Mouse (Mus musculus) gastrocnemius, postnatal 25 days (tissue): ENCODE results near the gene Dhh. TPM values are rescaled to one million over a fixed set of nuclear protein-coding genes. Genes with fewer than 3 reads are reported as not detected.
A peak's percentile ranks its signal among the peaks of the same experiment; 100 is the strongest.

Experiments
- DNase-seq: peaks from one replicate; pipeline ENCODE4 v3.0.0; 2022
- total RNA-seq, 2 experiments: library from RNA; stranded (reverse); gene quantifications; 1 replicate in 1 of 2; 2 replicates in 1 of 2; pipeline ENCODE4 v1.2.3; 2021

Dhh gene
- total RNA-seq, 2 experiments from 2014 or later, result 1.2 to 2.3 TPM

DNA sequence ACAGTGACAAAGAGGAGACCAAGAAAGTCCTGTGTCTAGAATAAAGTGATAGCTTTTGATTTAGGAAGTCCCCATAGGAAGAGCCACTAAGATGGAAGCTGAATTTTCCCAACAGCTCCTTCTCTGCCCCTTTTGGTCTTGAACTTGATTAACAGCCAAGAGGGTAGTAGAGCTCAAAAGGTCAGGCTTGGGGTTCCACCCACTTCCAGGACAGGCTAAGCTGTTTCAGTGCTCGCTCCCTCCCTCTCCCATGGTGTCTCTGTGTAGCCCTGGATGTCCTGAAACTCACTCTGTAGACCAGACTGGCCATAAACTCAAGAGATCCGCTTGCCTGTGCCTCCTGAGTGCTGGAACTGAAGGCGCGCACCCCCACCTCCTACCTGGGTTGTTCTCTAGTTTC, 17.7 kb upstream of the Dhh start:
- no peak for DNase-seq

DNA sequence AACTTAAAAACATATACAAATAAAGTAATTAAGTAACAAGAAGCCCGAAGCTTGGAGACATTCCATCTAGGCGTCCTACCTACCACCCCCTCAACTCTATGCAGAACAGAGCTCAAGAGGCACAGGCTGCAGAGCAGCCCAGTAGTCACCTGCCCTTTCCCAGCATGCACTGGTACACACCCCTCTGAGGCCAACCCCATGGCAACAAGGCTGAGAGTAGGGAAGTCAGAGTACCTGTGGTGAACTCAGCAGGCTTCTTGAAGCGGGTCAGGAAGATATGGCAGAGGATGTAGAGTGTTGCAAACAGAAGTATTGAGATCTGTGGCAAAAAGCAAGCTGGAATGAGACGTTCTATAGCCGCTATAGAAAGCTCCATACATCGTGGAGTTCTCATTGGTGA, 16.6 kb upstream of the Dhh start:
- no peak for DNase-seq

DNA sequence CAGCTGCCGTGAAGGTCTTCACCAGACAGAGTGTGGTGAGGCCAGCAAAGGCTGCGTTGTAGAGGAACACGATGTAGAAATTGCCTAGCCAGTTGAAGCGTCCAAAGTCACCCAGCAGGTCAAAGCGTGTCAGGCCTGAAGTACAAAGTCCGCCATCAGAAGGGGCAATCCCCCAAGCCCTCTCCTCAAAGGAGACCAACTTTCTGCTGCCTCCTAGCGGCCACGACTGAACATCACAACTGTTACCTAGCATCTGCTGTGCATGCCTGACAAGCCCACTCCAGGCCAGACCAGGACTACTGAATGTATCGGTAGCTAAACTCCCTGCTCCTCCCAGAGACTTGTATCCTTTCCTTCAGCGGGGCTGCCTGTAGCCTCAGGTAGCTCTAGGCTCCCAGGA, 6.4 kb upstream of the Dhh start:
- no peak for DNase-seq

DNA sequence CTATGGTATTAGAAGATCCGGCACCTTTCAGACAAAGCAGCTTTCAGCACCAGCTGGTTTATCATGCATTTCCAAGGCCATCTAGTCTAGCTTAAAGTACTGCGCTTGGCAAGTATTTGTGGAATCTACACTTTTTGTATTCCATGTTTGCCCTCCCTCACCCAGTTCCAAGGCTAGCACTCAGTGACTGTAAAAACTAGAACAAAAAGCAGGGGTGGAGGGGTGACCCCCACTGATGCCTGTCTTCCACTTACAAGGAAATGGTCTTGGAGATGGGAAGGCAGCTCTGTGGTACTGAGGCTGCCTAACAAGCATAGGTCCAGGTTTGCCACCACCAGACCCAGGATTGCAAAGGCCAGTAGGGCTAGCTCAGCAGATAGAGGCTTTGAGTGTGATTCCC, 4.3 kb upstream of the Dhh start:
- DNase-seq, result no peak

DNA sequence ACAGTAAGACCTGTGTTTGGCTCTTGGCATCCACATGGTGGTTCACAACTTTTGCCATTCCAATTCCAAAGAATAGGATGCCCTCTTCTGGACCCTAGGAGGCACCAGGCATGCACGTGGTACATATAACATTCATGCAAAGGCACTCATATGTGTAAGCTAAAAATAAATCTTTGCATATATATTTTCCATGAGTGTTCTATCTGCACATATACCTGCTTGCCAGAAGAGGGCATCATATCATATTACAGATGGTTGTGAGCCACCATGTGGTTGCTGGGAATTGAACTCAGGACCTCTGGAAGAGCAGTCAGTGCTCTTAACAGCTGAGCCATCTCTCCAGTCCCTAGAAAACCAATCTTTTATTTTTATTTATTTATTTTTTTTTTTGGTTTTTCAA, 3.2 kb upstream of the Dhh start:
- no peak for DNase-seq

DNA sequence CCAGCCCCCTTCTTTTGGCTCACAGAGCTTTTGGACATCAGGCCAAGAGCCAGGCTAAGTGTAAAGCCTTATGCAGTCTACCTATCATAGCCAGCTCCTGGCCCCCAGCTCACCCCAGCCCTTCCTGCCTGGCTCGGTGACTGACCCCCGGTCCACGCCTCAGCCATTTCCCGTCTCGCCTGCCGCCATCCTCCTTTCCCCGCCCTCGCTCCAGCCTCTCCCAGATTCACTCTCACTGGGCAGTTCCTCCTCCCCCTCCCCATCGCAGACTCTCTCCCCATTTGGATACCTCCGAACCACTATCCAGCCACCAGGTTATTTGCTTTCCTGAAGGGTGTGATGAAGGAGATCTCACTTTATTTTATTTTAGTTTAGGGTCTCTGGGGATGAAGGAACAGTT, 845 bp downstream of the Dhh start:
- no peak for DNase-seq

DNA sequence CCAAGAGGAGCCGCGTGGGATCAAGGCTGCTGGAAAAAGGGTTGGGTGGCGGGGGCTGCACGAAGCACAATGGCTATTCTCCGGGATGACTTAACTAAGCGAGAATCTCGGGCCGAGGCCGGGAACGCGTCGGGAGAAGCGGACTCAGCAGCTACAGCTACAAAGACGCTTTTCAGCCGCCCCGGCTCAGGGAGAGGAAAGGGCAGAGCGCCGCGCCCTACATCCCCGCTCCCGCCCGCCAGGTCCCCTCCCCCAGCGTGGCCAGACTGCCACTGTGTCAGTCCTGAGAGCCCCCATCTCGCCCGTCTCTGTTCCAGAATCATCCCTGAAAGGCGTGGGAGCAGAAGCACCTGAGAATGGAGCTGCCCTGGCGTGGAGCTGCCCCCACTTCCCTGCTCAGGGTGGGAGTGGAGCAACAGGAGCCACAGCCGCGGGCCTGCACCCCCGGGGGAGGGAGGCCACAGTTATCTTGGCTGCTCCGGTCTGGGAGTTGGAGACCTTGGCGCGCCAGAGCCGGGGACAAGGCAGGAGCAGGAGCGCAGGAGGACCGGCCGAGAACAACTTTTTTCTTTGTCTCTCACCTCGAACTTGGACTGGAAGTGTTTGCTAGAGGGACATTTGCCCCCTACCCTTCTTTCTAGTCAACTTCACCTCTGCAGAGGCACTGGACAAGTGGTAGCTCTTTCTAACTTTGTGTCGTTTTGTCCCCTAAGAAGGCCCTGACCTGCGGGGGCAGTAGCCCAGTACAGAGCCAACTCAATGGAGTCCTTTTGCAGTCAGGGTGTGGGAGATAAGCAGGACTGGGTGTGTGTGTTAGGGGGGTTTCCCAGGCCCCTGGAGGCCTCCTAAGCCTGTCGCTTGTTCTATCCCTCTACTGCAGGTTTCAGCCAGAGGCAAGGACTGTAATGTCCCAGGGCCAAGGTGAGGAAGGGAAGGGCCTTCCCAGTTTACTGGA, 2.4 kb downstream of the Dhh start:
- DNase-seq, result no peak

DNA sequence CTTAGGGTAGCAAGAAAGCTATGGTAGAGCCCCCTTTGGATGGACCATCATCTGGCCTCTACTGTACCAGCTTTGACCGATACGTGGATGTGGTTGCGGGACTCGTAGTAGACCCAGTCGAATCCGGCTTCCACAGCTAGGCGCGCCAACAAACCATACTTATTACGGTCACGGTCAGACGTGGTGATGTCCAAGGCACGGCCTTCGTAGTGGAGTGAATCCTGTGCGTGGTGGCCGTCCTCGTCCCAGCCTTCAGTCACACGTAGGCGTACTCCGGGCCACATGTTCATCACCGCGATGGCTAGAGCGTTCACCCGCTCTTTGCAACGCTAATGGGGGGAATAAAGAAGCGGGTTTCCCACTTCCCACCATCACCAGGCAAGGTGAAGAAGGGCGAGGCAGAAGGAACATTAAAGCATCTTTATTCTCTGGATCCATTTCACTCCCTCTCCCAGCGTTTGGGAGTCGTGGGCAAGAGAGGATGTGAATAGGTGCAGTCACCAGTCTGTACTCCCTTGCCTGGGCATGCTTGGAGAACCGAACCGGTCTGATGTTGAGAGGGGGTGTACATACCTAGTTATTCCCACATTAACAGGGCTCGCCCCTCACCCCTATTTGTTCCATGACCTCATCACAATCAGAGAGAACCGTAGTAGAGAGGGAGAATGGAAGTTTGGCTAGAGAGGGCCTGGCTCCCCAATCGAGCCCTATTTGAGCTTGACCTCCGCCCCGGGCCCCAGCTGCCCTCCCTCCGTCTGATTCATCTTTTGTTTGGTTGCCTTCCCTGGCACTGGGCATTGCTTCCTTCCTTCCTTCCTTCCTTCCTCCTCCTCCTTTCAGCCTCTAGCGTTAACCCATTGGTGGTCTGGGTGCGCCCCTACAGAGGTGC, 3.4 kb downstream of the Dhh start:
- DNase-seq, result no peak

DNA sequence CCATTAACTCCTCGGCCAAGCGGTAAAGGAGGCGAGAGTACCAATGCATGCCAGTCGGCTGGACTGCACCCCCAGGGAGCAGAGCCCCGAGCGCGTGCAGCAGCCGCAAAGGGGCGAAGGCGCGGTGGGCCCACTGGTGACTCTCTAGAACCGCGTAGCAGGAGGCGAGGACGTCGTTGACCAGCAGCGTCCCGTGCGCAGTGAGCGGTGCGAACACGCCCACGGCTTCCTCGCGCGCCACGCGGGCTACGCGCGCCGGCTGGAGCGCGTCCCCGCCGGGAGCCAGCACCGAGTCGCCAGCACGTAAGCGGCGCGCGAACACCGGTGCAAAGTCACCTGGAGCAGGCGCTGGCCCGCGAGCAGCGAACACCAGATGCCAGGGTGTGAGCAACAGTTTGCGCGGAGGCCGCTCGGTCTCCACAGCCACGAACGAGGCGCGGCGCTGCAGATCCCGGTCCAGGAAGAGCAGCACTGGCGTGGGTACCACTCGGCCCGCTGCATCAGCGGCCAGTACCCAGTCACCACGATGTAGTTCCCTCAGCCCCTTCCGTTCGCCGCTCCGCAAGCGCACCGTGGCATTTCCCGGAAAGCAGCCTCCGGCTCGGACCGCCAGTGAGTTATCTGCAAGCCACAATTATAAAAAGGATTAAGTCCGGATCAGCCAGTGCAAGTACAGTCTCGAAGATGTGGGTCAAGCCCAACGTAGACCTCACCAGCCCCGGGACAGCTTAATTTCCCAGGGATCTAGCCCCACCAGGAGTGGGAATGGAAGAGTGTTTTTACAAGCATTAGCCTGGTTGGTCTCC, 4.2 kb downstream of the Dhh start, which contains the start of gene Rhebl1:
Gene Rhebl1, minus strand, starts transcription at position 601 of the 806 bp plus-strand sequence.
- DNase-seq, result no peak

DNA sequence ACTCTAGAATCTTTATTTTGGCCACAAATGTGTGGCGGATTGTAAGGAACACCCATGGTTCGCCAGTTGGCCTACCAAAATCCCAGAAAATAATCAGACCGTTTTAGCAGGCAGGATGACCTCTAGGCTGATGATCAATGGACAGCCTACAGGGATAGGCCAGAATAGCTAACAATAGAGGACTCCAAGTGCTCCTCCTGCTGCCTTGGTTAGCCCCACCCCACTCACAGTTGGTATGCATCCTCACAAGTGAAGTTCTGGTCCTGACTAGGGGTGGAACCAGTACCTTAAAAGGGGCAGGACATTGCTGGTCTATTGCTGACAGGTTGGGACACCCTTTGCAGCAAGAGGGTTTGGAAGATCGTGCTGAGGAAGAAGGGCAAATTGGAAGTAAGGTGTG, 5.3 kb downstream of the Dhh start:
- no peak for DNase-seq

DNA sequence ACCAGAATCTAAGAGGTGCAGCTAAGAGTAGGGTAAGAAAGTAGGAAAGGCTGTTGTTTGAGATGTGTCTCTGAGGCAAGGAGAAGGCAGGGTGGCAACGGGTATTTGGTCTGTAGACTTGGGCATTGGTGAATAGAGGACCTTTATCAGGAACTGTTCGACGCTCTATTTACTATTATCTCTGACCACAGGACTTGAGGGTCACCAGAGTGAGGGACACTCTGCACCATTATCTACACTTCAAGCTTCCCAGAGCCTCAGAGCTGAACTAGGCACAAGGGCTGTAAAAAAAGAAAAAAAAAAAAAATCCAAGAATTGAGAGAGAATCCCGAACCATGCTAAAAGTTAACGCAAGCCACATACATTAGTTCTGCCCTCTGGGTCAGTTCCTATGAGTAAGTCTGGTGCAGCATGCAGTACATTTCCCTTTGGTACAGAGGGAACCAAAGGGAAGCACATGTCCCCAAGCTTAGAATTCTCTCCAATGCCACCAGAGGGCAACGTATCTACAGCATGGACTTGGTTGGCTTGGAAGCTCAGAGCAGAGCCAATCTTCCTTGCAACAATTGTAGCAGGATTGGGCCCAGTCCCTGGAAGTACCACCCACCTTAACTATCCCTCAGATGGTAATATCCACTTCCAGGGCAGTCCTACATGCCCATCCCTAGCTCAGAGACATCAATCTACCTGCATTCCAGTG, 6.3 kb downstream of the Dhh start:
- peak; percentile 28 for DNase-seq

DNA sequence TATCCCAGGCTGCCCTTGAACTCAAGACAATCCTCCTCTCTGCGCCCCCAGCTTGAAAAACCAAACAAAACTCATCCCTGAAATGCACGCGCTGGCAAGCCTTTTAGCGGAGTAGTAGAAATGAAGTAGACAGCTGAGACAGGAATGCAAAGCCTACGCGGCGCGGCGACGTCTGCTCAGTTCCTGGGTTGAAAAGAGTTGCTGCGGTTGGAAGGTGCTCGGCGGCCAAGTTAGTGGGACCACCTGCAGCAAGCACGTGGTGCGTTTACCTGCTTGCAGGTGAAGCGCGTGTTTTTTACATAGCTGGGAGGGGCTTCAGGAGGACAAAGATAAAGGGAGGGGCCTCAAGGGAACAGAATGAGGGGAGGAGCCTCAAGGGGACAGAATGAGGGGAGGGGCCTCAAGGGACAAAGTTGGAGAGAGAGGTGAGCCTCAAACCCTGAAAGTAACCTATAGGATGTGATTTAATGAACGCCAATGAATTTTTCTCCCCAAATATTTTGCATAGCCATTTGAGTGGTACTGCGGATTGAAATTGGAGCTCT, 7.1 kb downstream of the Dhh start:
- DNase-seq, result no peak

DNA sequence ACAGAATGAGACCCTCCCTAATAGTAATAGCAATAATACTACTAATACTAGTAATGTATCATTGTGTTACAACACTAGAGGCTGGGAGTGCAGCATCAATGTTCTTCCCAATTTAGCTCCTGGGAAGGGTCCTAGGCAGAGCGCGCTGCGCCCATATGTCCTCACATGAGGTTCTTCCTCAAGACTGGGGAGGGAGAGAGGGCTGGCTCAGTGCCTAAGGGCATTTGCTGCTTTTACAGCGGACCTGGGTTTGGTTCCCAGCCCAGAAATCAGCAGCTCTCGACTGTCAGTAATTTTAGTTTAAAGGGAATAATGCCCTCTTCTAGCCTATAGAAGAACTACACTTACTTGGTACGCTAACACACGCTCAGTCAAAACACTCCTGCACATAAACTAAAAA, 10.8 kb downstream of the Dhh start:
- DNase-seq, result no peak

DNA sequence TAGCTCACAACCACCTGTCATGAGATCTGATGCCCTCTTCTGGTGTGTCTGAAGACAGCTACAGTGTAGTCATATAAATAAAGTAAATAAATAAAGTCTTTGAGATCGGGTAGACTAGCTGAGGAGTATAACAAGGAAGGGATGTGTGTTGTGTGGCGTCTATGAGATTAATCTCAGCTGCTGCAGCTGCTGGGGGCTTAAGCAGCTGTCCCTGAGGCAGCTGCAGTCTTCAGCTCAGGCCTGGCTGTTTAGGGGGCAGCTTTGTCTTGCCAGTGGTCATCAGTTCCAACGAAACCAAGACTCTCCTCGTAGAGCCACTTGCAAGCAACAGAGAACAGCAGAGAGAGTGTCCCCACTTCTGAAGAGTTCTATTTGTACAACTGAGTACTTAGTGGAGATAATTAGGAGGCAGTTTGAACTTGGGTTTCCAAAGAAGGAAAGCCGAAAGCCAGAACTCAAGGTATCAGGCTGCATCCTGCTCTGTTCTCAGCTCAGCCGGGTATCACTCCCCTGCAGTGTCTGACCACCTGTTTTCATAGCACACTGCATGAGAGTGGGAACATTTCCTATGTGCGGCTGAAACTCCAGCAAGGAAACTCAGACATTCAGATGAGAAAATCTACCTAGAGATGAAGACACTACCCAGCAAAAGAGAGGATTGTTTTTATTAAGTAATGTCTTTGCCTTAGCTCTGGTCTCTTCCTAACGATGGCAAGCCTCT, 11.5 kb downstream of the Dhh start:
- DNase-seq, result no peak

DNA sequence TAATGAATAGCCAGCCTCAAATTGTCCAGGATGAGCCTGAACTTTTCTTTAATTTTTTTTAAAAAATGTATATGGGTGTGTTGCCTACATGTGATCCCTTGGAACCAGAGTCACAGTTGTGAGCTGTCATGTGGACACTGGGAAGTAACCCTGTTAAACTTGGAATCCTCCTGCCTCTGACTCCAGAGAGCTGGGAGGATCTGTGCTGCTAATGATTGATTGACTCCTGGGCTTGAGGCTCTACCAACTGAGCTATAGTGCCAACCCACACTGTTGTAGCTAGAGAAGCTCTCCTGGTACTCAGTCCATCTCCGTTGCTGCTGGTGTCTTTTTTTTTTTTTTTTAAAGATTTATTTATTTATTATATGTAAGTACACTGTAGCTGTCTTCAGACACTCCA, 14.2 kb downstream of the Dhh start:
- DNase-seq, result no peak

DNA sequence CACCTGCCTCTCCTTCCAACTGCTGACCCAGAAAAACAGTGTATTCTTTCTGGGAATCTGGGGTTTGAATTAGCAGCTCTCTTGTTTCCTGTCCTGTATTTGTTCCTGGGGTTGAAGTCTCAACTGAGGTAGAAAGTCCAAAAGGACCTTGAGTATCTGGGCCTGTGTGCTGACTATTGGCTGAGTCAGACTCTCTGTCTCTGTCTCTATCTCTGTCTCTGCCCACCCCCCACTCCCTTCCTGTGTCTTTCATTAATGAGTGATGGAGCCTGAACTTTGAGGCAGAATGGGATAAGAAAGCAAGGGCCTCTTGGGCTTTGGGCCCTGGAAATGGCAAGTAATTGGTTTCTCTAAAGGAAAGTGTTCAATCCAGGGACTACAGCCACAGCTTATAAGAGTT, 14.7 kb downstream of the Dhh start:
- DNase-seq, result no peak

DNA sequence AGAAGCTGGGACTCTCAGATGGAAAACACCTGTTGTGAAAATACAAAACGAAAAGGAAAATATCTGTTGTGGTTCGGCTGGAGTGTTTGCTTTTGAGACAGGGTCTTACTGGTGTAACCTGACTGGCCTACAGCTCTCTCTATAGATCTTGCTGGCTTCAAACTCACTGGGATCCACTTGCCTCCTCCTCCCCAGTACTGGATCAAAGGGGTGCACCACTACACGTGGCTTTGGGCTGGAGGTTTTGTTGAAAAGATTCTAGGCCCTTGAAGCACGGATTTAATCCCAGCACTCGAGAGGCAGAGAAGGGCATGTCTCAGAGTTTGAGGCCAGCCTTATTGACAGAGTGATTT, 16.7 kb downstream of the Dhh start:
- DNase-seq, result no peak

DNA sequence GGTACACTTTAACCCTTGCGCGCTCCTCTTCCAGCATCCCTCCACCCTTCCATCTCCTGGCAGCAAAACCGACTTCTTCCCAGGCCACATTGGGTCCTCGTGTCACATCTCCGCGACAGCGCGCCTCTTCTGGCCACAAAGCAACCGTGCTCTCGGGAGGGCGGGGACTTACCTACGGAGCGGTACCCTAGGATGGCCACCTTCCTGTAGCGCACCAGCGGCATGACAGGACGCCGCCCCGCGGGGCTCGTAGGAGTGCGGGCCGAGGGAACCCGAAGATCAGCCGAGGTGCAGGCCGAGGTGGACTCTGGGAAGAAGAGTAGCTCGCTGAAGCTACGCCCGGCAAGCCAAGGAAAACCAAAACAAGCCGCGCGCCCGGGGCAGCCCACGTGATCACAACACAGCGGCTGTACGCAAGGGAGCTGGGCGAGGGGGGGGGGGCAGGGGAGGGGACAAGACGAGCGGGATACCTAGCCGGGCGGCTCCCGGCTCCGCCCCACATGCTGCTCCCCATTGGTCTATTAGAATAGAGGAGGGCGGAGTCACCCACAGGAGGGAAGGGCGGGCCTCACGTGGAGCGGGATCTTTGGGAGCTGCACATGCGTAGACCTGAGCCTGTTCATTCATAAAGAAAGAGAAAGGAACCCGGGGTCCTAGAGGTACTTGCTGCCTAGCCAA, 17.2 kb downstream of the Dhh start:
- peak; percentile 93 for DNase-seq

DNA sequence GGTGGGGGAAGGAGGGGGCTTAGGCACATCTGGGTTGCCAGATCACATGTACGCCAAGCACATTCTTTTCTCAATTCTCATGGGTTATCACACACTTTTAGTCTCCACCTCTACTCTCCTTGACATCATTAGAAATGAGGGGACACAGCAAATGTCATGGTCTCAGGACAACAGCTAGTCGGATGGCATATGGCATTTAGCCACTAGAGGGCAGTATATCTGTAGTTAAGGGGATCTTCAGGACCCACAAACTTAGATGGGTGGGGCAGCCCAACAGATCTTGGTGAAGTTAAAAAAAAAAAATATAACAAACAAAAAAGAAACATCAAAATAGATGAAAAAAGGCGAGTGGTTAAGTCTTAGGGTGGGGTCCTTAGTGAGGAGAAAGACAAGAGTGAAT, 21.0 kb downstream of the Dhh start:
- no peak for DNase-seq
